Mouse (Mus musculus): Measurements from ENCODE around the gene Zmiz1. TPM values are rescaled to one million over a fixed set of nuclear protein-coding genes. Genes with fewer than 3 reads are reported as not detected.
A peak's percentile ranks its signal among the peaks of the same experiment; 100 is the strongest.

Gene Zmiz1
- polyA plus RNA-seq, 1 experiment from 2014 or later = 37.4 TPM

DNA sequence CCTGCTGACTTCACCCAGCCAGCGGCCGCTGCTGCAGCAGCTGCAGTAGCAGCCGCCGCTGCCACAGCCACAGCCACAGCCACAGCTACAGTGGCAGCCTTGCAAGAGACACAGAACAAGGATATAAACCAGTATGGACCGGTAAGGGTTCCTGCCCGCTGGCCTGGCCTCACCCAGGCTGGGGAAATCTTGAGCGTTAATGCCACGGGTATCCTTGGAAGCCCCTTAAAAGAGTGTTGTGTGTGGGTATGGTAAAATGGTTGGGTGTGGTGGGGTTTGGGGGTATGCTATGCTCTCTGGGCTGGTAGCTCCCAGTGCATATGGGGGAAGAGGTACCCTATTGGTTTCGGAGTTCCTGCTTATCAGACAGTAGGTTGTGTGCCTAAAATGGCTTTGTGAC, 186.7 kb downstream of the Zmiz1 start:
- Histone ChIP-seq H3K27me3 (replicated peaks; ENCODE audit: control insufficient read depth, insufficient read depth, low read length) (no peaks in the 10 kb centered on the region), H3K4me3 (ENCODE audit: low read depth, low read length) (no peak overlapping the region), H3K36me3 (ENCODE audit: control insufficient read depth, insufficient read depth, low read length) (peaks cover 78% of the 10 kb centered on the region), H3K4me2 (ENCODE audit: low read length) (no peak overlapping the region), H3K4me1 (replicated peaks; ENCODE audit: control insufficient read depth, insufficient read depth, low read length) (no peaks in the 10 kb centered on the region), H3K27ac (ENCODE audit: low read depth) (no peak overlapping the region), H3K9ac (ENCODE audit: low read length) (no peak overlapping the region), H3K9me3 (ENCODE audit: control insufficient read depth, low read length) (no peaks in the 10 kb centered on the region)
- DNase-seq (ENCODE audit: low spot score) (no peak), ATAC-seq (replicated peaks; ENCODE audit: low FRiP score, low TSS enrichment, low read depth) (no peak)
- 94% methylated on average over 9 of the region's 9 CpGs for WGBS

GRCm38 (mm10) chr14:25646161-25646621, 187.2 kb downstream of the Zmiz1 start:
- no peak overlapping the region for H3K4me2 ChIP-seq (ENCODE audit: low read length)
- 58% methylated on average over 2 of the region's 2 CpGs for WGBS

GRCm38 (mm10) chr14:25651131-25651530, 192.1 kb downstream of the Zmiz1 start:
- H3K4me3 ChIP-seq (ENCODE audit: low read depth, low read length) = no peak overlapping the region
- peaks cover 94% of the 10 kb centered on the region for H3K36me3 ChIP-seq (ENCODE audit: control insufficient read depth, insufficient read depth, low read length)
- 95% methylated on average over 4 of the region's 4 CpGs for WGBS
- H3K9me3 ChIP-seq (ENCODE audit: control insufficient read depth, low read length) = no peaks in the 10 kb centered on the region
- DNase-seq (ENCODE audit: low spot score) = no peak
- no peaks in the 10 kb centered on the region for H3K4me1 ChIP-seq (replicated peaks; ENCODE audit: control insufficient read depth, insufficient read depth, low read length)
- H3K4me2 ChIP-seq (ENCODE audit: low read length) = no peak overlapping the region
- H3K9ac ChIP-seq (ENCODE audit: low read length) = no peak overlapping the region
- H3K27me3 ChIP-seq (replicated peaks; ENCODE audit: control insufficient read depth, insufficient read depth, low read length) = no peaks in the 10 kb centered on the region
- ATAC-seq (replicated peaks; ENCODE audit: low FRiP score, low TSS enrichment, low read depth) = no peak
- H3K27ac ChIP-seq (ENCODE audit: low read depth) = no peak overlapping the region

More at GRCm38 (mm10) chr14:25646161-25646621, 187.2 kb downstream of the Zmiz1 start:
- ATAC-seq (replicated peaks; ENCODE audit: low FRiP score, low TSS enrichment, low read depth) (no peak), DNase-seq (ENCODE audit: low spot score) (peak; percentile 82)
- no peak overlapping the region for H3K4me3 ChIP-seq (ENCODE audit: low read depth, low read length)
- H3K36me3 ChIP-seq (ENCODE audit: control insufficient read depth, insufficient read depth, low read length) = peaks cover 82% of the 10 kb centered on the region
- no peak overlapping the region for H3K27ac ChIP-seq (ENCODE audit: low read depth)
- no peaks in the 10 kb centered on the region for H3K4me1 ChIP-seq (replicated peaks; ENCODE audit: control insufficient read depth, insufficient read depth, low read length)
- no peaks in the 10 kb centered on the region for H3K9me3 ChIP-seq (ENCODE audit: control insufficient read depth, low read length)
- H3K9ac ChIP-seq (ENCODE audit: low read length) = no peak overlapping the region
- no peaks in the 10 kb centered on the region for H3K27me3 ChIP-seq (replicated peaks; ENCODE audit: control insufficient read depth, insufficient read depth, low read length)

- no peaks in the 10 kb centered on the region for H3K27me3 ChIP-seq (replicated peaks; ENCODE audit: control insufficient read depth, insufficient read depth, low read length)
- H3K4me1 ChIP-seq (replicated peaks; ENCODE audit: control insufficient read depth, insufficient read depth, low read length) = no peaks in the 10 kb centered on the region
- H3K27ac ChIP-seq (ENCODE audit: low read depth) = no peak overlapping the region
- H3K4me3 ChIP-seq (ENCODE audit: low read depth, low read length) = no peak overlapping the region
- no peaks in the 10 kb centered on the region for H3K9me3 ChIP-seq (ENCODE audit: control insufficient read depth, low read length)
- DNase-seq (ENCODE audit: low spot score) = no peak
- 85% methylated on average over 9 of the region's 9 CpGs for WGBS
- peaks cover 99% of the 10 kb centered on the region for H3K36me3 ChIP-seq (ENCODE audit: control insufficient read depth, insufficient read depth, low read length)
- no peak overlapping the region for H3K9ac ChIP-seq (ENCODE audit: low read length)
- no peak overlapping the region for H3K4me2 ChIP-seq (ENCODE audit: low read length)
- ATAC-seq (replicated peaks; ENCODE audit: low FRiP score, low TSS enrichment, low read depth) = no peak
Observed at GRCm38 (mm10) chr14:25651905-25652304, 192.9 kb downstream of the Zmiz1 start.

DNA sequence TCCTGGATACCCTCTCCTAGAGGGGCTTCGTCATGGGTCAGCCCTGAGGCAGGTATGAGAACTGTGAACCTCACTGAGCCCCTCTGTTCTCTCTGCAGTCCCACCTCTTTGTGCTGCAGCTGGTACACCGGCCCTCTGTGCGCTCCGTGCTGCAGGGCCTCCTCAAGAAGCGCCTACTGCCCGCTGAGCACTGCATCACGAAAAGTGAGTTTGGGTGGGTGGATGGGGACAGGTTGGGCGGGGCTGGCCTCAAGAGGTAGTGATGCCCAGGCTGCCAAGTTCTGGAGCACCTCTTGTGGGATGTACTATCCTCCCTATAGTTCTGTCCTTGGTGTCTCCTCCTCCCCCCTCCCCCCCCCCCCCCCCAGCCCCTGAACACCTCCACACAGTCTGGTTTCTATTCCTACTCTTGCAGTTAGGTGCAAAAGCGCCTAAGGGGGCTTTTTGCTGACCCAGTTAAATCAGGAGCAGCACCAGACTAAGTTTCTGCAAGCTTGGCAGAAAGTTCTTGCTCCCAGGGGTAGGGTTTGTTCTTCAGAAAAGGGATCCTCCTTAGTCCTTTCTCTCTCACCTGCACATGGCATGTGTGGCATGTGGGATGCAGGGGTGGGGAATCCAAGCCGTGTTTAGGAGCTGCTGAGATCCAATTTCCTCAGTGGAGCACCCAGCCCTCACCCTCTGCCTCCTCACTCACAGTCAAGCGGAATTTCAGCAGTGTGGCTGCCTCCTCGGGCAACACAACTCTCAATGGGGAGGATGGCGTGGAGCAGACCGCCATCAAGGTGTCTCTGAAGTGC, 195.6 kb downstream of the Zmiz1 start:
- no peaks in the 10 kb centered on the region for H3K27me3 ChIP-seq (replicated peaks; ENCODE audit: control insufficient read depth, insufficient read depth, low read length)
- DNase-seq (ENCODE audit: low spot score) = no peak
- H3K4me2 ChIP-seq (ENCODE audit: low read length) = no peak overlapping the region
- H3K27ac ChIP-seq (ENCODE audit: low read depth) = no peak overlapping the region
- H3K9ac ChIP-seq (ENCODE audit: low read length) = no peak overlapping the region
- H3K4me1 ChIP-seq (replicated peaks; ENCODE audit: control insufficient read depth, insufficient read depth, low read length) = no peaks in the 10 kb centered on the region
- no peak overlapping the region for H3K4me3 ChIP-seq (ENCODE audit: low read depth, low read length)
- H3K9me3 ChIP-seq (ENCODE audit: control insufficient read depth, low read length) = no peaks in the 10 kb centered on the region
- ATAC-seq (replicated peaks; ENCODE audit: low FRiP score, low TSS enrichment, low read depth) = no peak
- H3K36me3 ChIP-seq (ENCODE audit: control insufficient read depth, insufficient read depth, low read length) = peaks cover 99% of the 10 kb centered on the region
- 88% methylated on average over 14 of the region's 14 CpGs for WGBS

GRCm38 (mm10) chr14:25660661-25661060, 201.7 kb downstream of the Zmiz1 start:
- H3K27me3 ChIP-seq (replicated peaks; ENCODE audit: control insufficient read depth, insufficient read depth, low read length) = no peaks in the 10 kb centered on the region
- H3K4me3 ChIP-seq (ENCODE audit: low read depth, low read length) = no peak overlapping the region
- no peak overlapping the region for H3K27ac ChIP-seq (ENCODE audit: low read depth)
- 65% methylated on average over 11 of the region's 11 CpGs for WGBS
- DNase-seq (ENCODE audit: low spot score) (no peak), ATAC-seq (replicated peaks; ENCODE audit: low FRiP score, low TSS enrichment, low read depth) (no peak)
- H3K9me3 ChIP-seq (ENCODE audit: control insufficient read depth, low read length) = no peaks in the 10 kb centered on the region
- no peak overlapping the region for H3K9ac ChIP-seq (ENCODE audit: low read length)
- no peaks in the 10 kb centered on the region for H3K4me1 ChIP-seq (replicated peaks; ENCODE audit: control insufficient read depth, insufficient read depth, low read length)
- no peak overlapping the region for H3K4me2 ChIP-seq (ENCODE audit: low read length)
- H3K36me3 ChIP-seq (ENCODE audit: control insufficient read depth, insufficient read depth, low read length) = peaks cover 99% of the 10 kb centered on the region

DNA sequence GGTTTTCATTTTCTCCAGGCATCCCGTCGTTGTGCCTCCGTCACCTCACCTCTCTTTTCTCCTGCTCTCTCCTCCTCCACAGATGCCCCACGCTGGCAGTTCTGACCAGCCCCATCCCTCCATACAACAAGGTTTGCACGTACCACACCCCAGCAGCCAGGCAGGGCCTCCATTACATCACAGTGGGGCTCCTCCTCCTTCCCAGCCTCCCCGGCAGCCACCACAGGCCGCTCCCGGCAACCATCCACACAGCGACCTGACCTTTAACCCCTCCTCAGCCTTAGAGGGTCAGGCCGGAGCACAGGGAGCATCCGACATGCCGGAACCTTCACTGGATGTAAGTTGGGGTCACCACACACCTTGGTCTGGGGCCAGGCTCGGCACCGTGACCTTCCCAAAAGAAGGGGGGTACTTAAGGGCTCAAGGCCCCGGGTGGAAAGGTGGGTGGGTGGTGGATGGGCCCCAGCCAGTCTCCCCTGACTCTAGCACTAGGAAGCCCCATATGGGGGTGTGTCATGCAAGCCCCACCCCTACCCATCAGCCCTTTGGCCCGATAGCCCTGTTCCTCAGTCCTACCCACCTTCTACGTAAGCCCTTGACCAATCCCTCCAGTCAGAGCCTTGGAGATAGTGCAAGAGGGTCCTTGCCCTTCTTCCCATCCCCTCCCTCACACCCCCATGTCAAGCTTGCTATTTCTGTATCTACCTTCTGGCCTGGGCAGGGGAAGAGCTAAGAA, 202.4 kb downstream of the Zmiz1 start:
- Histone ChIP-seq H3K9ac (ENCODE audit: low read length) (no peak overlapping the region), H3K4me2 (ENCODE audit: low read length) (no peak overlapping the region), H3K27ac (ENCODE audit: low read depth) (no peak overlapping the region), H3K4me3 (ENCODE audit: low read depth, low read length) (no peak overlapping the region), H3K27me3 (replicated peaks; ENCODE audit: control insufficient read depth, insufficient read depth, low read length) (no peaks in the 10 kb centered on the region), H3K4me1 (replicated peaks; ENCODE audit: control insufficient read depth, insufficient read depth, low read length) (no peaks in the 10 kb centered on the region), H3K36me3 (ENCODE audit: control insufficient read depth, insufficient read depth, low read length) (peaks cover 99% of the 10 kb centered on the region), H3K9me3 (ENCODE audit: control insufficient read depth, low read length) (no peaks in the 10 kb centered on the region)
- ATAC-seq (replicated peaks; ENCODE audit: low FRiP score, low TSS enrichment, low read depth) (no peak), DNase-seq (ENCODE audit: low spot score) (no peak)
- WGBS = 70% methylated on average over 17 of the region's 17 CpGs

- Histone ChIP-seq H3K4me3 (ENCODE audit: low read depth, low read length) (no peak overlapping the region), H3K36me3 (ENCODE audit: control insufficient read depth, insufficient read depth, low read length) (peaks cover 77% of the 10 kb centered on the region)
- 81% methylated on average over 7 of the region's 7 CpGs for WGBS
Observed at GRCm38 (mm10) chr14:25663649-25664309, 204.8 kb downstream of the Zmiz1 start.

More at GRCm38 (mm10) chr14:25663649-25664309, 204.8 kb downstream of the Zmiz1 start:
- ATAC-seq (replicated peaks; ENCODE audit: low FRiP score, low TSS enrichment, low read depth) = no peak
- no peak overlapping the region for H3K4me2 ChIP-seq (ENCODE audit: low read length)
- H3K27ac ChIP-seq (ENCODE audit: low read depth) = no peak overlapping the region
- H3K9ac ChIP-seq (ENCODE audit: low read length) = no peak overlapping the region
- H3K27me3 ChIP-seq (replicated peaks; ENCODE audit: control insufficient read depth, insufficient read depth, low read length) = no peaks in the 10 kb centered on the region
- H3K4me1 ChIP-seq (replicated peaks; ENCODE audit: control insufficient read depth, insufficient read depth, low read length) = no peaks in the 10 kb centered on the region
- H3K9me3 ChIP-seq (ENCODE audit: control insufficient read depth, low read length) = no peaks in the 10 kb centered on the region
- no peak for DNase-seq (ENCODE audit: low spot score)
